Mouse (Mus musculus) embryo, embryonic 11.5 days (tissue): Measurements from ENCODE around the gene Rbm12.
"Not testable (repeated sequence)": the region's sequence is repeated elsewhere in the genome, so short reads cannot be mapped to it uniquely, and the experiment has no call there.

Experiments used
- DNase-seq: peaks from one replicate; pipeline ENCODE4 v3.0.0-alpha.2; 2012; ENCODE audit warnings: low read depth, low spot score

Gene Rbm12

GRCm38 (mm10) chr2:156111358-156112079, at the start of gene Rbm12, which contains the start of gene Cpne1:
Rbm12 (minus strand) TSS chr2:156111978.
Cpne1 (minus strand) TSS chr2:156111965.
- peak; percentile 86 for DNase-seq

- DNase-seq = no peak
Observed at GRCm38 (mm10) chr2:156151538-156151937, 39.8 kb upstream of the Rbm12 start.

GRCm38 (mm10) chr2:156147316-156147915, 35.6 kb upstream of the Rbm12 start:
- DNase-seq = no peak

GRCm38 (mm10) chr2:156146272-156146989, 34.7 kb upstream of the Rbm12 start:
- DNase-seq = no peak

GRCm38 (mm10) chr2:156145486-156146130, 33.8 kb upstream of the Rbm12 start:
- DNase-seq = no peak

- DNase-seq = peak; percentile 93
Observed at GRCm38 (mm10) chr2:156143953-156144724, 32.4 kb upstream of the Rbm12 start, which contains the start of the genes Romo1 and Nfs1. Romo1 (plus strand) TSS chr2:156144039. Nfs1 (minus strand) TSS chr2:156144186.

GRCm38 (mm10) chr2:156143367-156143766, 31.6 kb upstream of the Rbm12 start:
- no peak for DNase-seq

GRCm38 (mm10) chr2:156142820-156143219, 31.0 kb upstream of the Rbm12 start:
- no peak for DNase-seq

GRCm38 (mm10) chr2:156135695-156136094, 23.9 kb upstream of the Rbm12 start:
- no peak for DNase-seq

GRCm38 (mm10) chr2:156134161-156134560, 22.4 kb upstream of the Rbm12 start:
- DNase-seq = no peak

- no peak for DNase-seq
Observed at GRCm38 (mm10) chr2:156126992-156127391, 15.2 kb upstream of the Rbm12 start, which contains the start of gene Gm28036. Gm28036 (minus strand) TSS chr2:156127092.

- DNase-seq = no peak
Observed at GRCm38 (mm10) chr2:156123731-156124130, 12.0 kb upstream of the Rbm12 start.

- DNase-seq = no peak
Observed at GRCm38 (mm10) chr2:156119566-156119965, 7.8 kb upstream of the Rbm12 start.

- DNase-seq = not testable (repeated sequence)
Observed at GRCm38 (mm10) chr2:156112080-156112423, 274 bp upstream of the Rbm12 start.

- peak; percentile 17 for DNase-seq
Observed at GRCm38 (mm10) chr2:156110627-156111357, 986 bp downstream of the Rbm12 start.

- DNase-seq = no peak
Observed at GRCm38 (mm10) chr2:156091926-156092325, 19.9 kb downstream of the Rbm12 start.

GRCm38 (mm10) chr2:156089799-156090198, 22.0 kb downstream of the Rbm12 start:
- DNase-seq = no peak

- no peak for DNase-seq
Observed at GRCm38 (mm10) chr2:156087391-156088110, 24.2 kb downstream of the Rbm12 start.

- DNase-seq = no peak
Observed at GRCm38 (mm10) chr2:156084541-156084940, 27.2 kb downstream of the Rbm12 start.

GRCm38 (mm10) chr2:156080391-156080790, 31.4 kb downstream of the Rbm12 start:
- no peak for DNase-seq
